Mouse (Mus musculus) G1E (cell line): ENCODE data around the gene Atf7ip. TPM values are rescaled to one million over a fixed set of nuclear protein-coding genes. Genes with fewer than 3 reads are reported as not detected.

Experiments used
- ATAC-seq: 2 replicates; pipeline ENCODE4 v1.8.0; 2016; ENCODE audit warnings: mild to moderate bottlenecking; ENCODE audit not compliant: insufficient number of reproducible peaks, poor library complexity, low FRiP score, severe bottlenecking; ENCODE audit errors: extremely low read depth
- DNase-seq: peaks from one replicate; pipeline ENCODE4 v3.0.0; 2012; ENCODE audit warnings: low spot score
- H3K27me3 ChIP-seq: 2 replicates; pipeline ENCODE4 v1.6.1; 2012; ENCODE audit warnings: mild to moderate bottlenecking, low read length, inconsistent platforms; ENCODE audit not compliant: insufficient read depth
- H3K36me3 ChIP-seq: replicated peaks from 2 replicates; pipeline ENCODE3; 2012; ENCODE audit warnings: mild to moderate bottlenecking, inconsistent platforms
- H3K4me1 ChIP-seq: 2 replicates; pipeline ENCODE4 v1.6.1; 2012; ENCODE audit warnings: low read depth, low read length, inconsistent platforms, mixed read lengths; ENCODE audit not compliant: insufficient read depth
- H3K4me3 ChIP-seq: 2 replicates; pipeline ENCODE4 v1.5.1; 2012; ENCODE audit warnings: low read depth, mild to moderate bottlenecking, inconsistent platforms, low read length, moderate library complexity, mixed read lengths
- H3K9me3 ChIP-seq: replicated peaks from 2 replicates; pipeline ENCODE4 v1.6.1; 2012; ENCODE audit warnings: inconsistent platforms
- CTCF ChIP-seq: IDR thresholded peaks from 2 replicates; pipeline ENCODE4 v1.5.1; 2012; ENCODE audit warnings: low read depth, low read length, inconsistent platforms, mixed read lengths
- GATA1 ChIP-seq: IDR thresholded peaks from 2 replicates; pipeline ENCODE4 v1.6.1; 2012; ENCODE audit warnings: borderline replicate concordance, low read length, inconsistent platforms, mixed read lengths
- GATA2 ChIP-seq: IDR thresholded peaks from 2 replicates; pipeline ENCODE4 v1.6.1; 2012; ENCODE audit warnings: low read depth, low read length, inconsistent platforms, borderline replicate concordance
- POLR2AphosphoS5 ChIP-seq: IDR thresholded peaks from 2 replicates; pipeline ENCODE4 v1.6.1; 2012; ENCODE audit warnings: low read depth, low read length, inconsistent platforms; ENCODE audit not compliant: insufficient replicate concordance
- TAL1 ChIP-seq: conservative IDR thresholded peaks from 2 replicates; pipeline ENCODE4 v1.6.1; 2012; ENCODE audit warnings: low read depth, low read length, inconsistent platforms, mixed read lengths
- polyA plus RNA-seq: library from polyadenylated mRNA; stranded (reverse); fragments of >175 nt; gene quantifications from 2 replicates; pipeline ENCODE4 v1.2.3, GENCODE M21; 2012
- total RNA-seq, 2 experiments: library from RNA; stranded (forward) in 1 of 2; stranded (reverse) in 1 of 2; fragments of 200-1000 nt in 1 of 2; fragments of >200 nt in 1 of 2; fragmentation: Nextera tagmentation in 1 of 2; gene quantifications; 2 replicates each; pipeline ENCODE4 v1.2.3; 2014 to 2017

Gene Atf7ip
- total and polyA plus RNA-seq, 3 experiments = 24.2 to 192 (median 34.6) TPM

DNA sequence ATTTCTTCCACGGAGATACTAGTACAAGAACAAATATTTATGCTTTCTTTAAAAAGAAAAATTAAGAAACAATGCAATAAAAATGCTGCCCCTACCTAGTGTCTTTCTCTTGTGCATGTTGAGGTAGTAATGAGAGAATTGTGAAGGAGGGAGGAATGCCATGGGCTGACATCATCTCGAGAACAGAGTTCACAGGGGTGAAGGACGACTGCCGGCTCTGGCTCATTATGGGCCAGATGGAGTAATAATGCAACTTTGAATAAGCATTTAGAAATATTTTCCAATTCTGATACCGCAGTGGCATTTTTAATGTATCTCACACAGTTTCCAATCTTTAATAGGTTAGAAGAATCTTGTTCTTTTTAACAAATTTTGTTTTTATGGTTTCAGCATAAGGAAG is 60.0 kb downstream of the Atf7ip start:
- no peak for TF ChIP-seq POLR2AphosphoS5
- no peak for TF ChIP-seq TAL1
- TF ChIP-seq GATA2 = no peak
- no peak for TF ChIP-seq CTCF
- no peak for TF ChIP-seq GATA1
- no peaks in the 10 kb centered on the region for H3K4me1 ChIP-seq
- H3K9me3 ChIP-seq = peaks cover 11% of the 10 kb centered on the region
- no peaks in the 10 kb centered on the region for H3K27me3 ChIP-seq
- no peak for ATAC-seq
- no peak for DNase-seq
- peaks cover 81% of the 10 kb centered on the region for H3K36me3 ChIP-seq
- H3K4me3 ChIP-seq = no peak overlapping the region

DNA sequence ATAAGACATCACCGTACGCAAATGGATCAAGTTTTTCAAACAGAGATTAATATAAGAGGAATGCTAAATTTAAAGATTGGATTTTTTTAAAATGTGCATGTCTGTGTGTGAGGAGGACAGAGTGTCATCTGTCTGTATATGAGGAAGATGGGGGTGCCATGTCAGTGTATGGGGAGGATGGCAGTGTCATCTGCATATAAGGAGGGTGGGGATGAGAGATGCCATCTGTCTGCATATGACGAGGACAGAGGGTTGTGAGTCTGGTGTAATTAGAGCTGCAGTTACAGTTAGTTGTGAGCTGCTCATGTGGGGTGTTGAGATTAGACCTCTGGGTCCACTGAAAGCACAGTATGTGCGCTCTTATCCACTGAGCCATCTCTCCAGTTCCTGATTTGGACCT is 84.8 kb downstream of the Atf7ip start:
- peaks cover 85% of the 10 kb centered on the region for H3K36me3 ChIP-seq
- DNase-seq (no peak), ATAC-seq (no peak)
- no peaks in the 10 kb centered on the region for H3K27me3 ChIP-seq
- no peak overlapping the region for H3K4me3 ChIP-seq
- TF ChIP-seq GATA2 = no peak
- no peak for TF ChIP-seq POLR2AphosphoS5
- no peak for TF ChIP-seq GATA1
- H3K4me1 ChIP-seq = no peaks in the 10 kb centered on the region
- no peaks in the 10 kb centered on the region for H3K9me3 ChIP-seq

DNA sequence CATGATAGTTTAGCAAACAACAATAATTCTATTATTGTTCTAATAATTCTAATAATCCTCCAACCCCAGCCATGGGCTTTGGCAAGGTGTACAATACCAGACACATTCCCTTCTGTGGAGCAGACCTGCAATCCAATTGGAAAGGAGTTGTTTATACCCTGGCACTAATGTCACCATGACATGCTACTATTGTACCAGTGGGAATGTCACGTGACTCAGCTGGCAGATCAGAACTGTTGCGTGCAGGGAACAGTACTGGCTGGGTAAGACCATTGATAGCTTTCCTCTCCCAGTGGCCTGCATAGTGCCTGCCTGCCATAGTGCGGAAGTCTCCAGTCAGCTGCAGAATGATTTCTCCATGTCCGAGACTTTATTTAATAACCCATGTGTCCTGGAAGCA is 88.6 kb downstream of the Atf7ip start:
- ATAC-seq (no peak), DNase-seq (no peak)
- H3K36me3 ChIP-seq = peaks cover 89% of the 10 kb centered on the region
- no peaks in the 10 kb centered on the region for H3K9me3 ChIP-seq
- no peak overlapping the region for H3K4me3 ChIP-seq
- H3K4me1 ChIP-seq = no peaks in the 10 kb centered on the region
- H3K27me3 ChIP-seq = no peaks in the 10 kb centered on the region
- TF ChIP-seq GATA1 (no peak), CTCF (no peak), POLR2AphosphoS5 (no peak), TAL1 (no peak)

DNA sequence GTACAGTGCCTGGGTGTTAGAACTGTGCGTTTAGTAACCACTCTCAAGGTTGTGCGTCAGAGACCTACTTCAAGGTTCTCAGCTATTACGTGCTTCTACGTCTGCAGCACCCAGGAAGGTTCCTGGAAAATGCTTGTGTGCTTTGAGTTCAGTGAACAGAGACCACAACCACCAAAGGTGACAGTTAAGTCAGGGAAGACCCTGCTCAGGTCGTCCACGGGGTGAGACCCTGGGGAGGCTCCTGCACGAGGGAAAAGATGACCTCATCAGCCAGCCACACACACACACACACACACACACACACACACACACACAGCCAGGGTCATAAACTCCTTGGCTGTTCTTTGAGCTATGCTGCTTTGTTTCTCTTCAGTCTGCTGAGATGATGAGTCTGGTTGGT is 96.6 kb downstream of the Atf7ip start:
- Histone ChIP-seq H3K4me1 (no peaks in the 10 kb centered on the region), H3K36me3 (peaks cover 95% of the 10 kb centered on the region), H3K4me3 (no peak overlapping the region), H3K27me3 (no peaks in the 10 kb centered on the region), H3K9me3 (no peaks in the 10 kb centered on the region)
- no peak for DNase-seq
- ATAC-seq = no peak
- TF ChIP-seq POLR2AphosphoS5 = no peak
- no peak for TF ChIP-seq TAL1
- no peak for TF ChIP-seq GATA1
- no peak for TF ChIP-seq GATA2
- TF ChIP-seq CTCF = no peak

DNA sequence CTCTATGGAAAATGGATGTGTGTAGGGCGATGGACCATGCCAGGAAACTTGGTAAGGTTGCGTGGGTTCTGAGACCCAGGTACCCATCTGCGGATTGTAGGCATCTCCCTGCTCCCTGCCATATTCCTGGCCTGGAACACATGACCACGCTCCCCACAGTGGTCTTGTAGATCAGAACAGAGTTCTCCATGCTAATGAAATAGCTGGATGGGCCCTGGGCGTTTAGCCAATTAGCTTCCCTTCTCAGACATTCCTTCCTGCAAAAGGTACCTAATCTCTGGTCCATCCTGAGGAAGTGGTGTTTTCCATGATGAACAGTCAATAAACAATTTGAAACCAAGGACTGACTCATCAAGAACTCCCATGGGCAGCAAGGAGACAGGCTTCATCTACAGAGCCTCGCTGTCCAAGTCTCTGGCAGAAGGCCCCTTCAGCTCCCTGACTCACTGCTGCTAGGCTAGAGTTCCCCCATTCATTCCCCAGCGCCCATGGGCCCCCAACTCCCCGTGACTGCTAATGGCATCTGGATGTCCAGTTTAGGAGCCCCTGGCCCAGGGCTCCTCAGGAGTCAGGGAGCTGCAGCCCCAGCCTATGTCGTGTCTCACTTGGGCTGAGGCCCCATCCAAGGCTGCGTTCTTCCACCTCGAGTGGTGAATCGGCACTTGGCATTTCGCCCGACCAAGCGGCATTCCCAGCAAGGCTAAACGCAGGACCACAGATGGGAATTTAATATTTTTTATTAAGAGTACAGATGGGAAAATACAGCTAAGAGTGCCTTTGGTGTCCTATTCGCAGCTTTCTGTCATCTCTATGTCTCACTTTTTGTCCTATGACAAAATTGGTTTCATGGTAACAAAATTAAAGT is 105.6 kb downstream of the Atf7ip start:
- ATAC-seq = no peak
- no peak for DNase-seq

DNA sequence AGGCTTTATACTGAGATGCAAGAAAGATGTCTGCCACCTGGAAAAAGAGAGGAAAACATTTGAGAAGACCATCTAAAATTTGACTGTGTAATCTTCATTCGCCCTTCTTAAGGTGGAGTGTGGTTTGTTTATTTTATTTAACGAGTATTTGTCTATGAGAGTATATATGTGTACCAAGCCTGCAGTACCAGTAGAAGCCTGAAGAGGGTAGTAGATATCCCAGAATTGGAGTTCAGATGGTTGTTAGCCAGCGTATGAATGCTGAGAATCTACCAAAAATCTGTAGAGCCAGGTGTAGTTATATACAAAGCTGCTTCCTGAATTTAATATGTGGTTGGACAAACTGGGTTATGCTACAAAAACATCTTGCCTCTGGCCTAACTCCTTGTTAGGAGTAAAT is 106.3 kb downstream of the Atf7ip start:
- Histone ChIP-seq H3K4me1 (0 out of 2 replicates have a peak, but pooled peaks cover under 1% of the 10 kb centered on the region), H3K4me3 (no peak overlapping the region), H3K9me3 (peaks cover 5% of the 10 kb centered on the region), H3K36me3 (peaks cover 37% of the 10 kb centered on the region), H3K27me3 (no peaks in the 10 kb centered on the region; the same call in 1 of the 2 replicates)
- no peak for DNase-seq
- TF ChIP-seq GATA1 = no peak
- TF ChIP-seq GATA2 = no peak
- TF ChIP-seq TAL1 = no peak
- no peak for TF ChIP-seq CTCF
- TF ChIP-seq POLR2AphosphoS5 = no peak
- no peak for ATAC-seq

More for the DNA sequence above, 105.6 kb downstream of the Atf7ip start:
- Histone ChIP-seq H3K36me3 (peaks cover 43% of the 10 kb centered on the region), H3K4me1 (no peaks in the 10 kb centered on the region), H3K27me3 (no peaks in the 10 kb centered on the region; the same call in 1 of the 2 replicates), H3K9me3 (peaks cover 5% of the 10 kb centered on the region), H3K4me3 (no peak overlapping the region)
- no peak for TF ChIP-seq GATA1
- TF ChIP-seq POLR2AphosphoS5 = no peak
- TF ChIP-seq TAL1 = no peak
- TF ChIP-seq CTCF = no peak
- TF ChIP-seq GATA2 = no peak

DNA sequence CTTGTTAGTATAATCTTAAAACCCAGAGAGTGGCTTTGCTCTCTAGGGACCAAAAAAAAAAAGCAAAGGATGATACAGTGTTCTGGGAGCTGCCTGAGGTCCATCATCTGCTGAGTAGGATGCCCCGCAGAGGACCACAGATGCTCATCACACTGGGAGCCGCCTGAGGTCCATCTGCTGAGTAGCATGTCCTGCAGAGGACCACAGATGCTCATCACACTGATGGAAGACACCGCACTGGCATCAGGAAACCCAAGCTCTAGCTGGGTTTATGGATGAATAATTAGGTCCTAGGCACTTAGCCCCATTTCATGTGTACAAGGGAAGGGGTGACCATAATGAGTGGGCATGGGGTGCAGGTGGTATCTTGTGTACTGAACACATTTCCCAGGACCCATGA is 108.2 kb downstream of the Atf7ip start:
- Histone ChIP-seq H3K9me3 (peaks cover 5% of the 10 kb centered on the region), H3K4me3 (no peak overlapping the region), H3K27me3 (no peaks in the 10 kb centered on the region; the same call in 1 of the 2 replicates), H3K4me1 (0 out of 2 replicates have a peak, but pooled peaks cover 2% of the 10 kb centered on the region), H3K36me3 (peaks cover 20% of the 10 kb centered on the region)
- ATAC-seq (no peak), DNase-seq (no peak)
- TF ChIP-seq CTCF (no peak), GATA2 (no peak)
